Mouse (Mus musculus): Measurements from ENCODE around the gene Gba2. TPM values are rescaled to one million over a fixed set of nuclear protein-coding genes. Genes with fewer than 3 reads are reported as not detected.

The Gba2 gene
- polyA plus RNA-seq, 1 experiment from 2014 or later = 20.3 TPM

DNA sequence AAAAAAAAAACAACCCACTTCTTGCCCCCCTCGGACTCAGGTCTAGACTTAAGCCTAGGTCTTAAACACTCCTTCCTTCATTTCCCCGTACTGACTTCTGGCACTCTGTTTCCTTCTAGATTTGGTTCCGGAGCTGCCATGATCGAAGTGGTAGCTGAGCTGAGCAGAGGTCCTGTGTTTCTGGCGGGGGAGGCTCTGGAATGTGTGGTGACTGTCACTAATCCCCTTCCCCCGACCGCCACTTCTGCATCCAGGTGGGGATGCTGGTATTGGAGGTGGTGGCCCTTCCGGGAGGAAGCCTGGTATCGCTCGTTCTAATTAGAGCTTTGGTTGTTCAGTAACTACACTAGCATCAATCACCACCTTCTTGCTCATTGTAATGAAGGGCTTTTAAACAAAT lies 583 bp upstream of the Gba2 start:
- Histone ChIP-seq H3K27ac (replicated peaks) (peak overlapping the region; percentile 93), H3K36me3 (peaks cover 44% of the 10 kb centered on the region), H3K4me2 (peak overlapping the region; percentile 98), H3K27me3 (replicated peaks) (no peaks in the 10 kb centered on the region), H3K9me3 (no peaks in the 10 kb centered on the region), H3K9ac (peak overlapping the region; percentile 95), H3K4me1 (peaks cover 49% of the 10 kb centered on the region), H3K4me3 (peak overlapping the region; percentile 90)
- WGBS = 5% methylated on average over 10 of the region's 10 CpGs
- no peak for ATAC-seq (ENCODE audit: extremely low read depth, insufficient number of reproducible peaks, low FRiP score, low TSS enrichment)

DNA sequence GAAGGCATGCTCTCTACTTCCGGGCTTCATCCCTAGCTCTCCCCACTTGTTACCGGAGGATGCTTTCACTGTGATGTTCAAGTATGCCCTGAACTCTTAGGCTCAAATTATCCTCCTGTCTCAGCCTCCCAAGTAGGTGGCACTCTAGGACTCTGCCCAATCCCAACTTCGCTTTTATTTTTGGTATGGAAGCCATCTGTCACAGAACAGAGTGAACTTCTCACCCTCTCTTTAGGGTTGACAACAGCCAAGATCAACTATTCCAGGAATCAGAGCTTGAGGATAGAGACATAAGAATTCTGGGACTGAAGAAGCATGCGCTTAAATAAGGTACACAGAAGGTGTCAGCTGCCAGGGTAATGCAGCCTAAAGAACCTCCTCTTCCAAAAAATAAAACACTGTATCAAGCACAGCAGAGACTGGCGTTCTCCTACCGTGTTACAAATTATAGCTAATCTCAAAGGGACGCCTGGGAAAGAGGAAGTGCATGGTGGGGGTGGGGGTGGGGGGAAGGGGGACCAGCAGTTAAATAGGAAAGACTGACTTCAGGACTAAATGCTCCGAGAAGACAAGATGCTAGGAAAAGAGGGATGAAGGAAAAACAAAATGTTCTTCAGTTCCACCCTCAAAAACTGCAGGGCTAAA lies 1.3 kb downstream of the Gba2 start:
- peaks cover 44% of the 10 kb centered on the region for H3K36me3 ChIP-seq
- 0 out of 2 replicates have a peak overlapping the region, but pooled peaks have one; percentile 93 for H3K27ac ChIP-seq (replicated peaks)
- H3K9me3 ChIP-seq = no peaks in the 10 kb centered on the region
- H3K9ac ChIP-seq = peak overlapping the region; percentile 95
- no peak for ATAC-seq (ENCODE audit: extremely low read depth, insufficient number of reproducible peaks, low FRiP score, low TSS enrichment)
- H3K27me3 ChIP-seq (replicated peaks) = no peaks in the 10 kb centered on the region
- H3K4me2 ChIP-seq = peak overlapping the region; percentile 98
- 31% methylated on average over 8 of the region's 8 CpGs for WGBS
- peaks cover 43% of the 10 kb centered on the region for H3K4me1 ChIP-seq
- peak overlapping the region; percentile 90 for H3K4me3 ChIP-seq

DNA sequence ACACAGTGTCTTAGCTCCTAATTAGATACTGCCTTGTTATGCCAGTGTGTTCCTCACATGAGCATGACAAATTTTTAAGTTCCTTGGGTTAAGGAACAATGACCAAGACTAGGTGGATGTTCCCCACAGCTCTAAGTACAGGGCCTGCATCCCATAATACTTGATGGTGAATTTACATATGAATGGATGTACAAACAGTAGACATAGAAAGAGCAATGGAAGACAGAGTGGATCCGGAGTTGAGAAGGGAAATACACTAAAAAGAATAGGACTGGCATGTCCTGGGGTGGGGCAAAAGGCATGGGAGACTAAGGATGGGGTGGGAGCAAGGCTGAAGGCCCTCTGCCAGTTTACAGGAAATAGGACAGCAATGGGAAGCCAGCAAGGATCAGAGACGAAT lies 3.3 kb downstream of the Gba2 start:
- H3K4me3 ChIP-seq = no peak overlapping the region
- 52% methylated on average over 2 of the region's 2 CpGs for WGBS
- no peaks in the 10 kb centered on the region for H3K27me3 ChIP-seq (replicated peaks)
- no peak overlapping the region for H3K27ac ChIP-seq (replicated peaks)
- H3K4me2 ChIP-seq = no peak overlapping the region
- H3K9me3 ChIP-seq = no peaks in the 10 kb centered on the region
- peaks cover 44% of the 10 kb centered on the region for H3K36me3 ChIP-seq
- ATAC-seq (ENCODE audit: extremely low read depth, insufficient number of reproducible peaks, low FRiP score, low TSS enrichment) = no peak
- no peak overlapping the region for H3K9ac ChIP-seq
- peaks cover 43% of the 10 kb centered on the region for H3K4me1 ChIP-seq

DNA sequence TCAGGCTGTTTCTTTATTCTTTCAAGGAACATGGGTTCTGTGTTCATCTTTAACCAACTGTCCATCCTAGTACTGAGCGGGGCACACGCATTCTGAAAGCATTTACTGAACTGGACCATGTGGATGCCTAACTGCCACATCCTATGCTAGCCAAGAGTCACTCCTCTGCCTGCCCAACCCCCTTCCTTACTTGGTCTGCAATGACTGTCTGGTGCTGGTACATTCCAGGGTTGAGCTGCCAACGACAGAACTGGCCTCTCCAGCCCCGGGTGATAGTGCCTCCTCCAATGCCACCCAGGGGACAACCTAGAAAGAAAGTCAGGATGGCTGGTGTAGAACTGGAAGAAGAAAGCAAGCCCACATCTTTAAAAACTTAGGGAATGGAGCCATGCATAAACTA lies 5.1 kb downstream of the Gba2 start:
- Histone ChIP-seq H3K9ac (no peak overlapping the region), H3K4me3 (no peak overlapping the region), H3K9me3 (no peaks in the 10 kb centered on the region), H3K27me3 (replicated peaks) (no peaks in the 10 kb centered on the region), H3K4me2 (no peak overlapping the region), H3K36me3 (peaks cover 58% of the 10 kb centered on the region), H3K27ac (replicated peaks) (no peak overlapping the region), H3K4me1 (peaks cover 33% of the 10 kb centered on the region)
- 75% methylated on average over 4 of the region's 4 CpGs for WGBS
- no peak for ATAC-seq (ENCODE audit: extremely low read depth, insufficient number of reproducible peaks, low FRiP score, low TSS enrichment)

- H3K9ac ChIP-seq = peak overlapping the region; percentile 40; the same call in 1 of the 2 replicates
- H3K4me1 ChIP-seq = peaks cover 18% of the 10 kb centered on the region
- 77% methylated on average over 6 of the region's 6 CpGs for WGBS
- no peaks in the 10 kb centered on the region for H3K27me3 ChIP-seq (replicated peaks)
- no peaks in the 10 kb centered on the region for H3K9me3 ChIP-seq
- H3K4me2 ChIP-seq = no peak overlapping the region
- no peak overlapping the region for H3K27ac ChIP-seq (replicated peaks)
- ATAC-seq (ENCODE audit: extremely low read depth, insufficient number of reproducible peaks, low FRiP score, low TSS enrichment) = no peak
- peaks cover 79% of the 10 kb centered on the region for H3K36me3 ChIP-seq
- no peak overlapping the region for H3K4me3 ChIP-seq
These were observed 7.2 kb downstream of the Gba2 start for GRCm38 (mm10) chr4:43571395-43572045.

DNA sequence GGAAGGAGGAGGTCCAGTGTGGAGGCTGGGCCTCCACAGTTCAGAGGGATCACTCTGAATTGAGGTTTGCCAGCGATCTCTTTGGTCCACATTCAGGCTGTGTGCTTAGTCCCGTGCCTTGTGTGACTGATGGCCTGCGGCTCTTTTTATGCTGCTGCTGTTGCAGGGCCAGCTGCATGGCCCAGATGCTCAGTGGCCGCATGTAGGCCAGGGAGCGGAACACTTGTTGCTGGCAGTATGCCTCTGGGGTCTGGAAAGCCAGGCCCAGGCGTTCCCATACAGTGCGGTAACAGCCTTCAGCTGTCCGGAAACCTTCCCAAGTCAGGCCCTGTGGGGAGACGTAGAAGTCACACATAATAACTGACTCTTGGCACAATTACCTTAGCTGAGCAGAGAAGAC lies 11.5 kb downstream of the Gba2 start:
- Histone ChIP-seq H3K36me3 (peaks cover 81% of the 10 kb centered on the region), H3K9ac (no peak overlapping the region)
- WGBS = 96% methylated on average over 9 of the region's 9 CpGs

DNA sequence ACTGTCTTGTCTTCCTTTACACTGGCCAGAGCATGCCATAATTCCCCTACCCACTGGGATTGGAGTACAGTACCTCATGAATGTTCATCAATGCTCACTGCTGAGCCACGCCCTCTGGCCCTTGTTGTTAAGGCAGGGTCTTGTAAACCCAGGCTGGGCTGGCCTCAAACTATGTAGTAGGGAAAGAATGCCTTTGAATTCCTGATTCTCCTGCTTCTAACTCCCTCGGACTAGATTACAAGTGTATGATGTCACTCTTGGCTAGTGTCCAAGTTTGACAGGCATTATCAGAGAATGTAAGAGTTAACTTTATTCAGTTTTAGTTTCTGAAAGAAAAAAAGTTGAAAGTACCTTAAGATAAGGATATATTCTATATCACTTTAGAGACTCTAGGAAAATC lies 14.4 kb downstream of the Gba2 start:
- WGBS = 23% methylated on average over 2 of the region's 2 CpGs
- no peaks in the 10 kb centered on the region for H3K27me3 ChIP-seq (replicated peaks)
- ATAC-seq (ENCODE audit: extremely low read depth, insufficient number of reproducible peaks, low FRiP score, low TSS enrichment) = no peak
- peak overlapping the region; percentile 98; the same call in 1 of the 2 replicates for H3K9ac ChIP-seq
- H3K36me3 ChIP-seq = peaks cover 57% of the 10 kb centered on the region
- H3K4me2 ChIP-seq = peak overlapping the region; percentile 86
- H3K4me3 ChIP-seq = peak overlapping the region; percentile 85; the same call in 1 of the 2 replicates
- H3K4me1 ChIP-seq = peaks cover 34% of the 10 kb centered on the region
- H3K9me3 ChIP-seq = no peaks in the 10 kb centered on the region
- peak overlapping the region; percentile 100 for H3K27ac ChIP-seq (replicated peaks)

More for the DNA sequence above, 11.5 kb downstream of the Gba2 start:
- no peak overlapping the region for H3K27ac ChIP-seq (replicated peaks)
- no peak overlapping the region for H3K4me3 ChIP-seq
- no peaks in the 10 kb centered on the region for H3K9me3 ChIP-seq
- H3K27me3 ChIP-seq (replicated peaks) = no peaks in the 10 kb centered on the region
- no peak overlapping the region for H3K4me2 ChIP-seq
- H3K4me1 ChIP-seq = peaks cover 15% of the 10 kb centered on the region
- ATAC-seq (ENCODE audit: extremely low read depth, insufficient number of reproducible peaks, low FRiP score, low TSS enrichment) = no peak

- peak overlapping the region; percentile 85 for H3K4me3 ChIP-seq
- H3K27me3 ChIP-seq (replicated peaks) = no peaks in the 10 kb centered on the region
- peaks cover 41% of the 10 kb centered on the region for H3K4me1 ChIP-seq
- H3K27ac ChIP-seq (replicated peaks) = peak overlapping the region; percentile 100
- 46% methylated on average over 4 of the region's 4 CpGs for WGBS
- H3K9ac ChIP-seq = peak overlapping the region; percentile 98
- no peaks in the 10 kb centered on the region for H3K9me3 ChIP-seq
- peaks cover 54% of the 10 kb centered on the region for H3K36me3 ChIP-seq
- ATAC-seq (ENCODE audit: extremely low read depth, insufficient number of reproducible peaks, low FRiP score, low TSS enrichment) = no peak
- H3K4me2 ChIP-seq = peak overlapping the region; percentile 86
These were observed 15.1 kb downstream of the Gba2 start for GRCm38 (mm10) chr4:43563601-43563875.

DNA sequence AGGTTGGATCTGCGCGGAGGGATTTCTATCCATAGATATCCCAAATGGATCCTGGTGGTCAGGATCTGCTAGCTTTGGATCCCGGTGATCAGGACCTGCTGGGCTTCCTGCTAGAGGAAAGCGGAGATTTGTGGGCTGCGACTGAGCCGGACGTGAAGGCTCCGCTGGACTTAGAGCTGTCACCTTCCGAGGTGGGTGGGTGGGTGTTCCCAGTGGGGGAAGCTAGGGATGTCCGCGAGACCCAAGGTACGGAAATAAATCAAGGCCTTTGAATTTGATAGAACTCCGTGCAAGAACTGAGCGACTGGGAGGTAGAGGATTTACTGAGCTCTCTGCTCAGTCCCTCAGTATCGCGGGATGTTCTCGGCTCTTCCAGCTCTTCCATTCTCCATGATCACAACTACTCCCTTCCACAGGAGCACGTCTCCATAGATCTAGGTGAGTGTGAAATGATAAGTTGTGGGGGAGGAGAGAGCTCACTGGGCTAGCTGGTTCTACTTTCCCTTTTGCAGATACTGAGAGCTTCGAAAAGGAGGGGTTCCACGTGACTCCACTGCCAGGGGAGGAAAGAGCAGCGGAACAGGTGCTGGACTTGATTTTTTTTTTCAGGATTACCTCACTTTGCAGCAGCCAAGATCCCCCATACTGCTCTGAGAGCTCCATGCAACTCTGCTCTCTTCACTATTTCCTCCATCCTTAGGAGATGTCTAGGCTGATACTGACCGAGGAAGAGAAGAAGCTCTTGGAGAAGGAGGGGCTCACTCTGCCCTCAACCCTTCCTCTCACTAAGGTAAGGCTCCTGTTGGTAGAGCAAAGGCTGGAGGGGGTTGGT lies 15.7 kb downstream of the Gba2 start:
- peaks cover 49% of the 10 kb centered on the region for H3K36me3 ChIP-seq
- H3K4me1 ChIP-seq = peaks cover 47% of the 10 kb centered on the region
- peak overlapping the region; percentile 98 for H3K9ac ChIP-seq
- ATAC-seq (ENCODE audit: extremely low read depth, insufficient number of reproducible peaks, low FRiP score, low TSS enrichment) = no peak
- H3K4me2 ChIP-seq = peak overlapping the region; percentile 86
- 3% methylated on average over 22 of the region's 22 CpGs for WGBS
- peak overlapping the region; percentile 85 for H3K4me3 ChIP-seq
- peak overlapping the region; percentile 100 for H3K27ac ChIP-seq (replicated peaks)
- no peaks in the 10 kb centered on the region for H3K9me3 ChIP-seq
- no peaks in the 10 kb centered on the region for H3K27me3 ChIP-seq (replicated peaks)

DNA sequence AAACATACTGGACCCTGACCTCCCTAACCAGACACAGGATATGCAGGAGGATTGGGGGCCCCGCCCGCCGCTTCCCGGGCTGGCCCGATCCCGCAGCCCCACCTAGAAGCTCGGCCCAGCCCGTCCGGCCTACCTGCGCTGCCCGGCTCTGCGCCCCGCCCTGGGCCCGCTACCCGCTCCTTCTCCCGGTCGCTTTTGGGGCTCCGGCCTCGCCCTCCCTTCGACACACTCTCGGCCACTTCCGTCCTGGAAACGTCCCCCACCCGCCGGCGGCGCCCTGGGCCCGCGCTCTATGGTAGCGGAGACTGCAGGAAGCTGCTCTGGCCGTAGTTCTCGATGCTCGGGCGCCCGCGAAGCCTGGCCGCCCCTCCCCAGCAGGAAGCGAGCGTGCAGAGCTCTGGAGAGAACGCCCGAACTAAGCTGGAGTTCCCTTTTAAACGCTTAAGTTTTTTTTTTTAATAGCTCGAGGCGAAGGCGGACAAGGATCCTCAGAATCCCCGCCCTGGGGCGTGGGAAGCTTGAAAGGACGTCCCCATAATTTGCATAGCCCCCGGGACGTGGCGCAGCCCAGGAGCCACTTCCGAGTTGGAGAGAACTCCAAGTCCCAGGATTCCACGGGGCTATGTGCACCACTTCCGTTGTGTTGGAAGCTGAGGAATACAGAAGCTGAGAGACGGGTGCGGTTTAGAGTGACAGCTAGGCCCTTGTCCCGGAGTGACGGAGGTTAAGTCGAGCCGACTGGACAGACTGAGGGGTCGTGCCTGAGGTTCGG lies 16.5 kb downstream of the Gba2 start, which contains the start of the genes Creb3 and Tln1:
TSS of gene Creb3 (plus strand) at position 336 of the 772 bp plus-strand sequence.
TSS of gene Tln1 (minus strand) at position 695 of the 772 bp plus-strand sequence.
- Histone ChIP-seq H3K9ac (peak within 1 kb of the TSS; percentile 98), H3K9me3 (no peaks in the 10 kb centered on the region), H3K4me3 (peak within 1 kb of the TSS; percentile 85), H3K27ac (replicated peaks) (peak within 1 kb of the TSS; percentile 100), H3K27me3 (replicated peaks) (no peaks in the 10 kb centered on the region), H3K4me2 (peak within 1 kb of the TSS; percentile 86), H3K4me1 (peaks cover 55% of the 10 kb centered on the region), H3K36me3 (peaks cover 43% of the 10 kb centered on the region)
- WGBS = under 1% methylated on average over 61 of the region's 62 CpGs
- peak; percentile 81 for ATAC-seq (ENCODE audit: extremely low read depth, insufficient number of reproducible peaks, low FRiP score, low TSS enrichment)

Data from heart, embryonic 13.5 days (tissue).